25 mouse cellular contexts compared by ENCODE assay signal in the genomic region with DNA sequence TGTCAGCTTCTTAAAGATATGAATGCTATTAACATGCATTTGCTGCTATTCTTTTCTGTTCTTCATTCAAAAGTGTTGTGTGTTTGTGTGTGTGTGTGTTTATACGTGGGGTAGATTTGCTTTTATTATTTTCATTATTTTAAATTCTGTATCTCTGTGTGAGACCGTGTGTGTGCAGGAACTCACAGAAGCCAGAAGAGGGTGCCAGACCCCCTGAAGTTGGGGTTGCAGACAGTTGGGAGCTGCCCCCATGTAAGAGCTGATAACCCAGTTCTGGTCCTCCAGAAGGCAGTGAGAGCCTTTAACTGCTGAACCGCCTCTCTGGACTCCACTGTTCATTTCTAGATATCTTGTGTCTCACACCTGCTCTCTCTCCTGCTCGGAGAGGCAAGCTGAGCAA.
DNase-seq lines count a peak whose midpoint lies in the region; ATAC-seq and TF ChIP-seq lines count a peak whose summit lies in the region.
"Had no signal": no experiment of that assay in that cellular context is flagged by ENCODE, and none has a peak within 500 bp of the region (broad histone marks: within the 10 kb centered on the region; RNA-seq: fewer than 3 reads in every experiment).

No protein-coding gene starts in this region.

- H3K79me2 ChIP-seq in CH12.LX (replicated peaks; ENCODE audit: control insufficient read depth, extremely low read depth, insufficient read depth, poor library complexity, severe bottlenecking): no peaks in the 10 kb centered on the region

- peak in 1 of 2 experiments; percentile 40; a peak in 2 of 4 replicates for TF ChIP-seq CTCF in CH12.LX (conservative IDR thresholded peaks at IDR 0.05 in 1 of 2, IDR thresholded peaks at IDR 0.05 in 1 of 2; ENCODE audit: low read depth in 2 of 2, low read length in 2 of 2)

- no peak overlapping the region for H3K9ac ChIP-seq in kidney, embryonic 15.5 days
- H3K9ac ChIP-seq in CH12.LX (ENCODE audit: insufficient read depth, low read depth): no peak overlapping the region
- H3K9ac ChIP-seq: forebrain, postnatal 0 days; intestine, embryonic 15.5 days; limb, embryonic 13.5 days; liver, embryonic 12.5 days; midbrain, embryonic 12.5 days; neural tube, embryonic 12.5 days had no signal

- H3K4me3 ChIP-seq in kidney, embryonic 15.5 days (replicated peaks): no peak overlapping the region
- no peak overlapping the region for H3K4me3 ChIP-seq in CH12.LX (replicated peaks in 1 of 3; ENCODE audit: low read depth in 2 of 3, low read length in 2 of 3, poor library complexity in 1 of 3)
- H3K4me3 ChIP-seq: embryonic facial prominence, embryonic 10.5 days; hindbrain, embryonic 10.5 days; intestine, embryonic 15.5 days; limb, embryonic 13.5 days; liver, embryonic 12.5 days; midbrain, embryonic 12.5 days; neural tube, embryonic 12.5 days had no signal

- no peaks in the 10 kb centered on the region for H3K27me3 ChIP-seq in kidney, embryonic 15.5 days
- no peaks in the 10 kb centered on the region for H3K27me3 ChIP-seq in CH12.LX (replicated peaks)
- H3K27me3 ChIP-seq: intestine, embryonic 15.5 days; limb, embryonic 13.5 days; liver, embryonic 12.5 days; midbrain, embryonic 12.5 days; neural tube, embryonic 12.5 days had no signal

- H3K27ac ChIP-seq in kidney, embryonic 15.5 days: peak overlapping the region; percentile 3; the same call in 1 of the 2 replicates
- H3K27ac ChIP-seq in CH12.LX (ENCODE audit: insufficient read depth, low read depth): no peak overlapping the region
- H3K27ac ChIP-seq: embryonic facial prominence, embryonic 10.5 days; hindbrain, embryonic 10.5 days; intestine, embryonic 15.5 days; limb, embryonic 13.5 days; liver, embryonic 12.5 days; midbrain, embryonic 12.5 days; neural tube, embryonic 12.5 days had no signal

- TF ChIP-seq RAD21 in CH12.LX (IDR thresholded peaks at IDR 0.05; ENCODE audit: low read depth, low read length): peak; percentile 31

- no peaks in the 10 kb centered on the region for H3K36me3 ChIP-seq in kidney, embryonic 15.5 days
- no peaks in the 10 kb centered on the region for H3K36me3 ChIP-seq in CH12.LX (replicated peaks in 1 of 2; ENCODE audit: control insufficient read depth in 1 of 2, insufficient read depth in 1 of 2, low read length in 1 of 2)
- H3K36me3 ChIP-seq: embryonic facial prominence, embryonic 10.5 days; hindbrain, embryonic 10.5 days; intestine, embryonic 15.5 days; limb, embryonic 13.5 days; liver, embryonic 12.5 days; midbrain, embryonic 12.5 days; neural tube, embryonic 12.5 days had no signal

- TF ChIP-seq EP300 in CH12.LX (IDR thresholded peaks at IDR 0.05; ENCODE audit: low read length): no peak

- no peak for DNase-seq in kidney, adult 8-10 months
- DNase-seq in A20 (ENCODE audit: low read depth, low spot score) (peak; percentile 19), CH12.LX (ENCODE audit: extremely low read depth) (peak; percentile 10), R1 (ENCODE audit: low read depth, low spot score) (peak; percentile 82)
- DNase-seq in retina, embryonic 14.5 days (ENCODE audit: low spot score): no peak
- DNase-seq in gastrocnemius, adult 18-20 months (ENCODE audit: low spot score): no peak
- DNase-seq: adrenal gland, adult 8-10 months; cerebellum, adult 9-11 months; forebrain, postnatal 0 days; gastrocnemius, postnatal 25 days; kidney, postnatal 14 days; lung, adult 18-20 months; lung, postnatal 14 days; retina, postnatal 1 day; right cerebral cortex, postnatal 25 days; spleen, adult 18-20 months had no signal

- in situ Hi-C loops in CH12.LX (cut with MboI; ENCODE audit: low pct_ligation_motif_present, low pct_unique_long_range_greater_than_20kb, low sequenced_read_pairs): no loop called here

- WGBS in kidney, embryonic 15.5 days: 76% methylated on average over 4 of the region's 4 CpGs

- H3K4me1 ChIP-seq in kidney, embryonic 15.5 days: peaks cover 31% of the 10 kb centered on the region
- H3K4me1 ChIP-seq in CH12.LX (ENCODE audit: control insufficient read depth in 1 of 2, insufficient read depth in 2 of 2): peaks cover 0 to 9% of the 10 kb centered on the region in 2 experiments; a peak in 2 of 4 replicates
- H3K4me1 ChIP-seq: intestine, embryonic 15.5 days; liver, embryonic 12.5 days had no signal

- H3K4me2 ChIP-seq in kidney, embryonic 15.5 days: no peak overlapping the region
- no peak overlapping the region for H3K4me2 ChIP-seq in CH12.LX (ENCODE audit: insufficient read depth, low read depth, poor library complexity, severe bottlenecking)
- H3K4me2 ChIP-seq: intestine, embryonic 15.5 days; limb, embryonic 13.5 days; liver, embryonic 12.5 days; midbrain, embryonic 12.5 days; neural tube, embryonic 12.5 days had no signal

- no peaks in the 10 kb centered on the region for H3K9me3 ChIP-seq in kidney, embryonic 15.5 days (replicated peaks)
- no peaks in the 10 kb centered on the region for H3K9me3 ChIP-seq in CH12.LX (replicated peaks; ENCODE audit: low read length)
- H3K9me3 ChIP-seq: embryonic facial prominence, embryonic 10.5 days; hindbrain, embryonic 10.5 days; intestine, embryonic 15.5 days; limb, embryonic 13.5 days; liver, embryonic 12.5 days; midbrain, embryonic 12.5 days; neural tube, embryonic 12.5 days had no signal

- no peak for TF ChIP-seq POLR2A in CH12.LX (IDR thresholded peaks at IDR 0.05; ENCODE audit: low read depth, low read length)

- dilution Hi-C loops in CH12.LX (cut with MboI; ENCODE audit: extremely low pct_ligation_motif_present, extremely low pct_unique_long_range_greater_than_20kb, low sequenced_read_pairs): no loop called here

- no peak for ATAC-seq in kidney, embryonic 15.5 days (replicated peaks; ENCODE audit: low FRiP score)
- ATAC-seq: forebrain, postnatal 0 days; hindbrain, embryonic 16.5 days; intestine, embryonic 15.5 days; liver, embryonic 12.5 days had no signal

TF ChIP-seq in CH12.LX, 34 proteins besides CTCF, POLR2A, EP300 and RAD21:
- TF ChIP-seq MXI1 (IDR thresholded peaks at IDR 0.05; ENCODE audit: low read depth, low read length): no peak
- TF ChIP-seq MAFK (IDR thresholded peaks at IDR 0.05; ENCODE audit: insufficient replicate concordance, low read length): no peak
- TF ChIP-seq CHD1 (IDR thresholded peaks at IDR 0.05; ENCODE audit: low read depth, low read length): no peak
- TF ChIP-seq USF2 (conservative IDR thresholded peaks at IDR 0.05; ENCODE audit: low read depth, low read length): no peak
- no peak for TF ChIP-seq TCF12 (IDR thresholded peaks at IDR 0.05; ENCODE audit: low read depth, low read length)
- peak; percentile 29; the same call in 1 of the 2 replicates for TF ChIP-seq SMC3 (IDR thresholded peaks at IDR 0.05; ENCODE audit: low read depth, low read length)
- no peak for TF ChIP-seq PAX5 (IDR thresholded peaks at IDR 0.05; ENCODE audit: low read length)
- TF ChIP-seq BHLHE40 (IDR thresholded peaks at IDR 0.05; ENCODE audit: low read depth, low read length): no peak

Comparison
In these comparisons a context has a peak if more than half of its experiments do, and no peak if none do; other contexts are left out.
1. DNase-seq: peak in A20 (single experiment), CH12.LX (single experiment) and R1 (single experiment); none in kidney, adult 8-10 months (0 of 2), retina, embryonic 14.5 days (single experiment) and gastrocnemius, adult 18-20 months (single experiment).